8 mouse cellular contexts compared by ENCODE assay signal in the genomic region with DNA sequence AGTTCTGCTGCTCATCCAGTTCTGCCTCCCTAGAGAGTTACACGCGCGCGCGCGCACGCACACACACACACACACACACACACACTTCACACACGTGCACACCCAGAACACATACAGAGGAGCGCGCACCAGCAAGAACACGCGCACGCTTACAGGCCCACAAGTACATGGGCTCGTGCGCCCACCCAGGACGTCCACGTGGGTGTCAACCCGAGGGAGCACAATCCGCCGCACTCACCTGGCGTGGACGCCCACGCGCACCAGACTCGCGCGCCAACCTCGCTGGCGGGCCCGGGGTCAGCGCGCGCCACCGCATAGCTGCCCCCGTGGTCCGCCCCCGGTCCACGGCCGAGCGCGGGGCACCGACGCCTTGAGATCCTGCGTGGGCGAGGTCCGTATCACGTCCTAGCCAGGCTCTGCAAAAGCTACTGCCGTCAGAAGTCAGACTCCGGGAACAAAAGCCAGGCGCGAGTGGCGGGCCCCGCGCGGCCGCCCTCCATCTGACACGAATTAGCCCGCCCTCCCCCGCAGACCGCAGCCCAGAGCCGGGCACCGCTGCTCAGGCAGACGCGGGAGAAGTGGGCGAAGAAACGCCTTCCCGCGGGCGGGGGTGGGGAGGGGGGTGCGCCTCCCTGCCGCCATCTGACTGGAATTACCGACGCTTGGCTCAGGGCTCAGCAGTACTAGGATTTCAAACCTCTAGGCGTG. TPM values are rescaled to one million over a fixed set of nuclear protein-coding genes. Genes with fewer than 3 reads are reported as not detected.
DNase-seq lines count a peak whose midpoint lies in the region; ATAC-seq lines count a peak whose summit lies in the region.

No protein-coding gene starts in this region.

- H3K9ac ChIP-seq in forebrain, embryonic 15.5 days (replicated peaks): peak overlapping the region; percentile 65

- DNase-seq in ES-CJ7 (ENCODE audit: low read depth, low spot score): peak; percentile 53
- peak; percentile 74 for DNase-seq in adrenal gland, adult 2 months
- peak; percentile 75 for DNase-seq in hindbrain, embryonic 10.5 days (ENCODE audit: low spot score)
- peak; percentile 23 to 48 for DNase-seq in left cerebral cortex, adult 8-10 months (ENCODE audit: low spot score in 2 of 2)
- DNase-seq in mesoderm, embryonic 11.5 days (ENCODE audit: low read depth, low spot score): peak; percentile 81
- peak; percentile 47 for DNase-seq in splenic B cell, adult 2 months (ENCODE audit: low read depth, low spot score)
- DNase-seq in cerebellum, adult 11-12 months: no peak

- H3K36me3 ChIP-seq in forebrain, embryonic 15.5 days: no peaks in the 10 kb centered on the region
- no peaks in the 10 kb centered on the region for H3K36me3 ChIP-seq in hindbrain, embryonic 10.5 days
- H3K36me3 ChIP-seq in splenic B cell, adult 2 months (ENCODE audit: control insufficient read depth, insufficient read depth, low read length, poor library complexity, severe bottlenecking): no peaks in the 10 kb centered on the region

- ATAC-seq in forebrain, embryonic 15.5 days (replicated peaks): peak; percentile 85

- peak overlapping the region; percentile 57 for H3K4me3 ChIP-seq in forebrain, embryonic 15.5 days
- H3K4me3 ChIP-seq in hindbrain, embryonic 10.5 days: peak overlapping the region; percentile 82

- H3K27me3 ChIP-seq in forebrain, embryonic 15.5 days: no peaks in the 10 kb centered on the region
- H3K27me3 ChIP-seq in hindbrain, embryonic 10.5 days (ENCODE audit: insufficient read depth, poor library complexity, severe bottlenecking): peaks cover 14% of the 10 kb centered on the region
- H3K27me3 ChIP-seq in splenic B cell, adult 2 months (ENCODE audit: control insufficient read depth, insufficient read depth, low read length, poor library complexity, severe bottlenecking): 0 out of 2 replicates have a peak, but pooled peaks cover 2% of the 10 kb centered on the region

- no peaks in the 10 kb centered on the region for H3K9me3 ChIP-seq in forebrain, embryonic 15.5 days
- no peaks in the 10 kb centered on the region for H3K9me3 ChIP-seq in hindbrain, embryonic 10.5 days

- peaks cover 21% of the 10 kb centered on the region for H3K4me1 ChIP-seq in forebrain, embryonic 15.5 days
- H3K4me1 ChIP-seq in hindbrain, embryonic 10.5 days (replicated peaks): peaks cover 49% of the 10 kb centered on the region

- peak overlapping the region; percentile 91 for H3K4me2 ChIP-seq in forebrain, embryonic 15.5 days (replicated peaks)

- no peak overlapping the region for H3K27ac ChIP-seq in forebrain, embryonic 15.5 days (replicated peaks)
- H3K27ac ChIP-seq in hindbrain, embryonic 10.5 days: peak overlapping the region; percentile 93

- under 1% methylated on average over 74 of the region's 74 CpGs for WGBS in forebrain, embryonic 15.5 days
- WGBS in hindbrain, embryonic 10.5 days: under 1% methylated on average over 74 of the region's 74 CpGs

RNA-seq across cellular contexts. Expression of gene Tns3, which starts 40.0 kb away (rescaled TPM):
- 10 to 100 TPM; 57.2 to 67.7 TPM for total RNA-seq in adrenal gland, adult 2 months (2021)
- 39.2 and 44.2 TPM in 2 replicates for polyA plus RNA-seq in adrenal gland, adult 2 months (2012; rRNA removed)
- polyA plus RNA-seq in forebrain, embryonic 15.5 days (2015; fragmentation: Nextera tagmentation; extraction: Ambion mirVana): 6.9 and 8.0 TPM in 2 replicates
- 9.7 and 10.9 TPM in 2 replicates for polyA plus RNA-seq in hindbrain, embryonic 10.5 days (2016; fragmentation: Nextera tagmentation; extraction: Ambion mirVana)
- total RNA-seq in left cerebral cortex, adult 8-10 months (2022): 10 to 100 TPM; 37.0 to 47.0 (median 41.1) TPM
